Mouse (Mus musculus): ENCODE data around the gene Nyap1.

The Nyap1 gene

DNA sequence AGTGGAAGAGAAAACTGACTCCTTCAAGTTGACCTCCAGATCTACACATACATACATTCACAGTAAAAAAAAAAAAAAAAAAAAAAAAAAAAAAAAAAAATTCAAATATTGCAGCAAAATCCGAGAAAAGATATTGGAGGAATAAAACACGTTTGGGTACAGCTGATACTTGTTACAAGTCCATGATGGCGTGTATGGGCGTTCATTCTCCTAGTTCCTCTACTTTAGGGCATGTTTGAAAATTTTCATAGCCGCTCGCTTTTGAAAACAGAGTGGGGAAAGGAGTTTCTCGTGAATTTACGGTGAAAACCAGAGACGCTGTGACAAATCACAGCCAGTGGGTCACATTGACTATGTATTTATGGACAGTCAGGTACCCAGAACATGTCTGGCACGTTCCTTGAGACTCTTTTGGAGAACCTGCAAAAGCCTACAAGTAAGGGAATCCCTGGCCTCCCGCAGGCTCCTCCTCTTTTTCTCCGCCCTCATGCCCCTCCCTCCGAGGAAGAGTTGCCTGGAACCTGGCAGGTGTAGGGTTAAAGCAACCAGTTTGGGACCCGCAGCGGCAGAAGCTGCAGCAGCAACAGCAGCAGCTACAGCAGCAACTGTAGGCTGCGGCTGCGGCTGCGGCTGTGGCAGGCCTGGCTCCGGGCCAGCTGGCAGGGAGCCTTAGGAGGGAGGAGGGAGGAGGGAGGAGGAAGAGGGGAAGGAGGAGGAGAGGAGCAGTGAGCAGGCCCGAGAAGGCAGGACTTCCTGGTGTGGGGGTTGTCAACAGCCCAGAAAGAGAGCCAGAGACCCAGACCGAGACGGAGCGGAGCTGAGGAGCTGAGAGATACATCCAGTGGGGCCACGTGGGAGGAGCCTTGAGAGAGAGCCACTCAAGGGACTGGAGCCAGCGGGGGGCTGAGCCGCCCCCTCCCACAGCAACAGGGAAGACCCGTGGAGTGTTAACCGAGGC lies 4.1 kb upstream of the Nyap1 start, which contains the start of gene Tsc22d4:
Gene Tsc22d4 (plus strand): TSS at position 517 of the 958 bp plus-strand sequence.
- DNase-seq (ENCODE audit: low spot score in 2 of 2) = peak; percentile 92 to 96

DNA sequence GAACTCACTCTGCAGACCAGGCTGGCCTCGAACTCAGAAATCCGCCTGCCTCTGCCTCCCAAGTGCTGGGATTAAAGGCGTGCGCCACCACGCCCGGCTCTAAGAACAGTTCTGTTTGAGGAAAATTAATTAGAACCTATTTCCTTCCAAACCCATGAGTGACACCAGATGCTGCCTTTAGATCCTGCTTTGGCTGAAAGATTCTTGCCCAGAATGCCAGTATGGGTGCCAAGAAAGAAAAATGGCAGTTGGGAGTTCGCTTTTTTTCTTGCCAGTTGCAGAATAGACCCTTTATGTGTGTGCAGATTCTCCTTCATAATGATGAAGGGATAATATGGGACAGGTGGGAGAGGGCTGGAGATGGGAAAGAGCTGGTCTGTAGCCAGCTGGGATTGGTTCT lies 2.8 kb upstream of the Nyap1 start:
- DNase-seq (ENCODE audit: low spot score in 2 of 2) = no peak

DNA sequence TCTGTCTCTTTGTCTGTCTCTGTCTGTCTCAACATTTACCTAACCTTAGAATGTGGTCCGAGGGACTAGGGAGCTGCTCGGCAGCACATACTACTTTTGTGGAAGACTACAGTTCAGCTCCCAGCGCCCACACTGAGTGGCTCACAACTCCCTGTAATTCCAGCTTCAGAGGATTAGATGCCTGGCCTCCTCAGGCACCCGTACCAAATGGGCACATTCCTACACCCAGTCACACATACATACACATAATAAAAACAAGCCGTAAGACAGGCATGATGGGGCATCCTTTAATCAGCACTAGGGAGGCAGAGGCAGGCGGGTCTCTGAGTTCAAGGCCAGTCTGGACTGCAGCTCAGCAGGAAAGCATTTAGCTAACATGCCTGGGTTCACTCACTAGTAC lies 1.4 kb upstream of the Nyap1 start:
- DNase-seq (ENCODE audit: low spot score in 2 of 2) = no peak

DNA sequence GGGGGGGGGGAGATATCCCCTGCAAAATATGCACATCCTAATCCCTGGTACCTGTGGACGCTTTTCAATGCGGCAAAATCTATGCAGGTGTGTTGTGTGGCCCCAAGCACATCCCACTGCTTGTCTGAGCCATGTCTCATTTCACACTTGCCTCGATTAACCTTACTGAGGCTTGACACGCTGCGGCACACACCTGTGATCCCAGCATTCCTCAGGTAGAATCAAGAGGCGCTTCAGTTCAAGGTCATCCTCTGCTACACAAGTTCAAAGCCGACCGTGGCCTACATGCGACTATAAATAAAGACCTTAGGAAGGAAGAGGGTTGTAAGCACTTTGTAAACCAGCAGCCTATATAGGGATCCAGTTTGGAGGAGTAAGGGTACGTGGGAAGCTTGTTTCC lies 641 bp upstream of the Nyap1 start:
- no peak for DNase-seq (ENCODE audit: low spot score in 2 of 2)

DNA sequence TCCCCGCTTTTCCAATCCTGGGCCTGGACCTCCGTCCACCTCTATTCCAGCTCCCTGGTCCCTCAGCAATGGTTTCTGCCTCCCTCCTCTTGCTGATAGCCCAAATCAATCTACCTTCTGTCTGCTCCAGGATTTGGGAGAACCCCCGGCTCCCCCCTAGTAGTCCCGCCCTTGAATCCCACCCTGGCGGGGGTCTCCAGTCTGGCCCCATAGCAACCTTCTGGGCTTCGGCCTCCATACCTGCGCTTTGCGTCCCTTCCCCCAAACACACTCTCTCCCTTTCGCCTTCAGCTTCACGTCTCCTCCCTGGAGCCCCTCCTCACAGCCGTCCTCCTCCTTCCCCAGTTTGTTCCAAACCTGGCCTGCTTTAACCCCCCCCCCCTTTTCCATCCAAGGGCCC lies 901 bp downstream of the Nyap1 start:
- DNase-seq (ENCODE audit: low spot score in 2 of 2) = no peak

DNA sequence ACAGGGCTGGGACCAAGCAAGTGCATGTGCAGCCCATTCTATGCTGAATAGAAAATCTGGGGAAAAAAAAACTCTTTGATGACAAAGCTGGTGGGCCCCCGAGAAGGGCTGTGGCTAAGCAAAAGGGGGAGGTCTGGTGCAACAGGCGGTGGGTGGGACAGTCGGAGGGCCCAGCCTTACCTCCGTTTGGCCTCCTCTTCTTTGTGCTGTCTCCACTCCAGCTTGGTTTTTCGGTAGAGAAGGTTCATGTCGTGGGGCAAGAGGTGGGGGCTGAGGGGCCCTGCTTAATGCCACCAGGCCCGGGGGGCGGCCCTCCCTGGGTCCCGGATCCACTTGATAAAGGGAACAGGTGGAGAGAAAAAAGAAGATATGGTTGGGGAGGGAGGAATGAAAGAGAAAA lies 1.9 kb downstream of the Nyap1 start:
- DNase-seq (ENCODE audit: low spot score in 2 of 2) = no peak

DNA sequence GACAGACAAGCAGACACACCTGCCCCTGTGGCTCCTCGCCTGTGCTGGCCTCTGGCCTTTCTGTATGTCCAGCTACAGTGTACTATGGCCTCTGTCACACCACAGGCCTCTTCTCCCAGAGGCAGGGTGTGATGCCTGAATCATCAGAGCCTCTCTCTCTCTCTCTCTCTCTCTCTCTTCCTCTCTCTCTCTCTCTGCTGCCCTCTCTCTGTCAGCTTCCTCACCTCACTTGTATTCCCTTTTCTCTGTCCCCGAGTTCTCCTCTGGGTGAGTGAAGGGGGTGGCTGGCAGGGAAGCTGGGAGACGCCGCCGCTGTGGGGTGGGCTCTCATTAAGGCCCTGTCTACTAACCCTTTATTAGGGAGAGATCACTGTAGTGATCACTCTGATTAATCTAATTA lies 2.9 kb downstream of the Nyap1 start:
- DNase-seq (ENCODE audit: low spot score in 2 of 2) = peak in 1 of 2 experiments; percentile 47

DNA sequence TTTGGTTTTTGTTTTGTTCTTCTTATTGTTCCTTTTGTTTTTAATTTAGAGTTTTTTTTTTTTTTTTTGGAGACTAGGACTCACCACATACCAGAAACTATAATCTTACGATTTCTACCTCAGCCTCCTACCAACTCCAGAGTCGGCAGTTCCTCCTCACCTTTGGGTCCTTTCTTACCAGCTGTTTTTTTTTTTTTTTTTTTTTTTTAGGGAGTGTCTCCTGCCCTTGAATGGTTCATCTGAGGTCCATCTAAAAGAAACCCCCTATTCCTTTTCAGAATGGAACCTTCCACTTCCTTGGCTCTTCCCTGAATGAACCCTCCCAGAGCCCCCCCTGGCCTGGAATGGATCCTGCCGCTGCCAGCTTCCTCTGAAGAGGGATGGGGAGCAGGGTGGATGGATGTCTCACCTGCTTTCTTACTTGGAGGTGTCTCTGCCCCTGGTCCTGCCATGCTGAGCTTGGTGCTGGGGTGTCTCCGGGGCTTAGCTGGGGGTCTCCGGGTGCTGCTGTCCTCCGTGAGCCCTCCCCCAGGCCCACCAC lies 3.9 kb downstream of the Nyap1 start:
- DNase-seq (ENCODE audit: low spot score in 2 of 2) = no peak

DNA sequence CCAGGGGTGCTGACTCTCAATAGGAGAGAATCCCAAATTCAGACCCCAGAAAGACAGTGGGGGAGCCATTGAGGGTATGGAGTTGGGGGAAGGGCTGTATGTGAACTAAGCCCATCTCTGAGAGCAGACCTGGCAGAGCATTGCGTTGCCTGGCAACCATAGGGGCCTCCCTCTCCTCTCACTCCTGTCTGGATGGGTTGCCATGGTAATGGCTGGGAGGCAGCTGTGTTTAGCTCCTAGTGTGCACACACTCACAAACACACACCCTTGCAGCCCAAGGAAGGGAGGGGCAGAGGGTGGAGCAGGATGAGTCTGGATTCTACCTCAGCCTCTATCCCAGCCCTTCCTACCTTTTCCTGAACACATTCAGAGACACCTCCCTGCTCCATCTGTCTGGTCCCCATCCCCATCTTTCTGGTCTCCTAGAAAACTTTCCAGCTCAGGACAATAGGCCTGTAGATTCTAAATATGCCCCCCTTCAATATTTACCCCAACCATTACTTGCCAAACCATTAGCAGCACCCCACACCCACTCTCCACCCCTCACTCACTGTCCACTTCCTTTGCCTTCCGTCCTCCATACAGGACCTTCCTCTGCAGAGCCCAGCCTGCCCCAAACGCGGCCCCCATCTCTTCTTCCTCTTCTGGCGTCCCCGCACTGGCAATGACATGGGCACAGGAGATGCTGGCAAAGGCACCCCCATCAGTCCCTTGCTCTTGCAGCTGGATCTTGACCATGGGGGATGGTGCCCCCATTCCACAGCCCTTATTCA lies 6.9 kb downstream of the Nyap1 start:
- no peak for DNase-seq (ENCODE audit: low spot score in 2 of 2)

DNA sequence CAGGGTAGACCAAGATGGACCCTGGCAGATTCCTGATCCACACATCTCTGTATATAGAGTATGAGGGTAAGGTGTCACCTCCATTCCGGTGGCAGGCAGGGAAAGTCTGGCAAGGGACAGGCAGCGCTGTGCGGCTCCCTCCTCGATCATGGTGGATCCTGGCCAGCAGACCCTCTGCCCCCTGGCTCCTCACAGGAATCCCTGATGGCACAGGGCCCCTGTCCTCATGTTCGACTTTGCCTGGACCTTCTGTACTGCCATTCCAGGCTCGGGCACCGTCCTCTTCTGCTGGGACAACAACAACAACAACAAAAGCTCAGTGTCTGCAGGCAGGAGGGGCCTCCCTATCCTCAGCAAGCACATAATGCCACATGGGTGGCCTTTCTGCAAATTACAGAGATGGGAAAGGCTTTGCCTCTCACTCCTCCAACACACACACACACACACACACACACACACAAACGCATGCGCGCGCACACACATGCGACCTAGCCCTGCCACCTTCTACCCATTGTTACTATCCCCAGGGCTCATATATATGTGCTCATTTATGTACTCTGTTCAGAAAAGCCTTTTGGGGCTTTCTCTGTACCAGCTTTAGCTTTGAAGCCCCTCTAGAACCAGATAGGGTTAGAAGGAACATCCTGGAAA lies 7.6 kb downstream of the Nyap1 start:
- no peak for DNase-seq (ENCODE audit: low spot score in 2 of 2)

DNA sequence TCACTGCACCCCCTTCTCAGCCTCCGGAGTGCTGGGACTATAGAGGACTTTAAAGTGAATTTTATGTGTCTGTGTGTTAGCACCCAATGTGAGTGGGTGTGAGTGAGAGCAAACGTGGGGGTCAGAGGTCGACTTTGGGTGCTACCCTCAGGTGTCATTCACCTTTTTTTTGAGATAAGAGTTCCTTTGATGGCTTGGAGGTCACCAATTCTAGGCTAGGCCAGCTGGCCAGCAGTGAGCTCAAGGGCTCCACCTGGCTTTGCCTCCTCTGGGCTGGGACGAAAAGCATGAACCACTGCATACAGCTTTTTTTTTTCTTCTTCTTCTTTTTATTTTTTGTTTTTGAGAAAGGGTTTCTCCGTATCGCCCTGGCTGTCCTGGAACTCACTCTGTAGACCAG lies 14.6 kb downstream of the Nyap1 start:
- no peak for DNase-seq (ENCODE audit: low spot score in 2 of 2)

DNA sequence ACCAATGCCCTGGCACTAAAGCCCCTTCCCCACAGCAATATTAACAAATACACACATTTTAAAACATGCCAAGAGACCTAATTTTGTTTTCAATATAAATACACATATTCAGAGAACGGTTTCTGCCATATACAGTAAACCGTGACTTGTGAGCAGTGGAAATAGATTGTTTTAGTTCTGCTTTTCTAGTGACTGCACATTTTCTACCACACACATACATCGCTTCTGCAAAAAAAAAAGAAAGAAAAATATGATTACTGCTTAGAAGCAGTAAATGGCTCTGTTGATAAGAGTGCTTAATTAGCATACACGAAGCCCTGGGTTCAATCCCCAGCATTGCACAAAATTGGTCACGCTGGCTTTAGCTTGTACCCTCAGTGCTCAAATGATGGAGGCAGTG lies 17.6 kb downstream of the Nyap1 start:
- no peak for DNase-seq (ENCODE audit: low spot score in 2 of 2)

DNA sequence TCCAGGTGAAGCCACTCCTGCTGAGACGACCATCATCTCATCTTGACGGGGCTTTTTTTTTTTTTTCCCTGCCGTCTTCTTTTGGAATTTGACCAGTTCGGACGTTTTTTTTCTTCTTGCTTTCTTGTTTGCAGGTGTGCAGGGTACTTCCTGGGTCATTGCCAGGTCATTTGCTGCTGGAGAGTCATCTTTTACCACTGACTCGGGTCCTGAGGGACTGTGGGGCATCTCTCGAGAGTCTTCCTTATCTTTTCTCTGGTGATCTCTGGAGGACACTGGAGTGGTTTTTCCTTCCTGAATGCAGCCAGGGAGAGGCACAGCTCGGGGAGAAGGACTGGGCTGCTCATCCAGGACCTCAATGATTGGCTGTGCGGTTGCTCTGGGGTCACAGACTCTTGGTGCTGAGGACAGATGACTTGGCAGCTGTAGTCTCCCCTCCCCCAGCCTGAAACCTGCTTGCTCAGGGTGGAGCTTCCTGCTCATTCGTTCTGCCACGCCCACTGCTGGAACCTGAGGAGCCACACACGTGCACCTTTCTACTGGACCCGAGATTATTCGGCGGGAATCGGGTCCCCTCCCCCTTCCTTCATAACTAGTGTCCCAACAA lies 20.7 kb downstream of the Nyap1 start:
- peak; percentile 67 to 73 for DNase-seq (ENCODE audit: low spot score in 2 of 2)

DNA sequence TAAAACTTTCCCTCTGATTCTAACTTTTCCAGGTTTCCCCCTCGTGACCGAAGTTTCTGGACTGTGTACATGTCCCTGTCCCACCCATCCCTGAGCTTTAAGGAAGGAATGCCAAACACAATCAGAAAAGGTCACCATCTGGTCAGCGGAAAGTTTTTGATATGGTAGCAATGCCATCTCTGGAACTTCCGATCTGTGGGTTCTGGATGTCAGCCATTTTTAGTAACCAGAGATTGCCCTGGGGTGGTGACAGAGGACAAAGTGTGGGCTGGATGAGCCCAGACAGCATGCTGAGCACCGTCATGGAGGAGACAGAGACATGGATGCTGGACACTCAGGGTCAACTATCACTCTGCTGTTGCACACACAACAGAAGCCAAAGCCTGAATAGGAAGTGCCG lies 22.3 kb downstream of the Nyap1 start:
- DNase-seq (ENCODE audit: low spot score in 2 of 2) = no peak

DNA sequence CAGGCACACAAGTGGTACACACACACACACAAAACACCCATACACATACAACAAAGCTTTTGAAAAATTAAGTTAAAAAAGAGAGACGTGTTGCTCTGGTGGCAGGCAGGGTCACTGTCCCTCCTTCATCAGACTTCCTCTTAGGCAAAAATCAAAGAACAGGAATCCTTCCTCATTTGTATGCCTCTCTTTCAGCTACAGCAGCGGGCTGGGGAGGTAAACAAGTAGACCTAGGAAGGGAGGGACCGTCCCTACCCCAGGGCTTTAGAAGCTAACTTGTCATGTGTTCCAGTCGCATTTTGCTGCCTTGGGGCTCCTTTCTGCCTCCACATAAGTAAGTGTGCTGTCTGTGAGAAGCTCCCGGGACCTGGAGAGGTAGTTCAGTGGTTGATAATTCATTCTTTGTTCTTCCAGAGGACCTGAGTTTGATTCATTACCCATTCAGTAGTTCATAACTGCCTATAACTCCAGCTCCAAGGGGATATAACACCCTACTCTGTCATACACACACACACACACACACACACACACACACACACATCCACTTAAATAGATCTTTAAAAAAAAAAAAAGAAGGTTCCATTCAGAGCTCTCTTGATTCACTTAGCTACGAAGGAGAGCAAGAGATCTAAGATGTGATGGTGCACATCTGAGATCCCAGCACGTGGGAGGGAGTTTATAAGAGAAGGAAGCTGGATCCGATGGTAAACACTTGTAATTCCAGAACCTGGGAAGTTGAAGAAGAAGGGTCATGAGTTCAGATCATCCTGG lies 23.2 kb downstream of the Nyap1 start:
- DNase-seq (ENCODE audit: low spot score in 2 of 2) = no peak

DNA sequence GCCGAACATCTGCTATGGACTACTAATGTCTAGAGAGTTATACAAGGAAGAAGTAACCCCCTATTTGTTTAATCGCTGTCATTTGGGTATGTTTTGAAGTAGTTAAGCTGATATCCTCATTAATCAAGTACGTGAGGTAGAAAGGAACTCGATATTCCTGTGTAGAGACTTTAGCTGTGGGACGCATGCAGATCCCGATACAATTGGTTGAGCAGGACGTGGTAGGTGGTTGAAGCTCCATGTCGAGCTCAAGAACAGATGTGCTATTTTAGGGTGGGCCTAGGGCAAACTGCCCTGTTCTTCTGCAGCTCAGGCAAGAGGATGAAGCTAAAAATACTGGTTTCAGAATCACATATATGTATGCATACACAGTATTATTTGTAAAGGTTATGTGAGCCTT lies 25.7 kb downstream of the Nyap1 start:
- no peak for DNase-seq (ENCODE audit: low spot score in 2 of 2)

DNA sequence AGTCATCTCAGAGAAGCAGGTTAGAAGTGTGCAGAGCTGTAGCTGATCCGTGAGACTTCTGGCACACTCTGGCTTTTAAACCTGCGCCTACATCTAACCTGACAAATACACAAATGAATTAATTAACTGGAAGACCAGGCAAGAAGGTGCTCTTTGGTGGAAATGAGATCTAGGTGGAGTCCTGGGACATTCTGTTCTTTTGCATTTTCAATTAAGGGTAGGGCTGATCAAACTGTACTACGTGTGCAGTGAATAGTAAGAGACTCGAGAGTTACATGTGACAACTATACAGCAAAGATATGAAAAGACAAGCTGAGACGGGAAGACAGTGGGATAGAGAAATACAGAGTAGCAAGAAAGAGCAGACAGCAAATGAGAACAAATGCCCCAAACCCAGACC lies 28.0 kb downstream of the Nyap1 start:
- no peak for DNase-seq (ENCODE audit: low spot score in 2 of 2)

DNA sequence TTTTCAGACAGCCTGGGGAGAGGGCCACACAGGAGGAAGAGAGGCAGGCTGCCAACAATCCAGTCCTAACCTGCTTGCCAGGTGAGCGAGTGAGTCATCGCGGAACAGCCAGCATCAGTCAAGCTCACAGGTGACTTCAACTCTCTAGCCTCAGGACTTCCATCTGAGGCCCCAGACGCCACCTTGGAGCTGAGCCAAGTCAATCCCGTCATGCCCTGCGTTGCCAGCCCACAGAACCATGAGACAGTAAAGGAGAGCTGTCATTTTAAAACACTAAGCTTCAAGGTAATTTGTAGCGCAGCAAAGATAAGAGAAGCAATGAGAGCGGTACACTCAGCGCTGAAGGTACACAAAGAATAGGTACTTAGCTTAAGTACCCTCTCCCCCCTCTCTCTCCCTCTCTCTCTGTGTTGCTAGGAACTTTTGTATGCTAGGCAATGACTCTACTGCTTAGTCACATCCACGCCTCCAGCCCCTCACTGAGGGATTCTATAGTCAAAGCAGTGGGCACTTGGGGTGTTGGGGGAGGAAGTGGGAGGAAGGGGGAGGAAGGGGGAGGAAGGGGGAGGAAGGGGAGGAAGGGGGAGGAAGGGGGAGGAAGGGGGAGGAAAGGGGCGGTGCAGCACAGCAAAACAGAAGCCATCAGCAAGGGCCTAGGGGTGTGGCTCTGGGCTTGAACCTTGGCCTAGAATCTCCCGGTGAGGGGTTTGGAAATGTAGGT lies 34.3 kb downstream of the Nyap1 start:
- DNase-seq (ENCODE audit: low spot score in 2 of 2) = peak; percentile 73 to 79

DNA sequence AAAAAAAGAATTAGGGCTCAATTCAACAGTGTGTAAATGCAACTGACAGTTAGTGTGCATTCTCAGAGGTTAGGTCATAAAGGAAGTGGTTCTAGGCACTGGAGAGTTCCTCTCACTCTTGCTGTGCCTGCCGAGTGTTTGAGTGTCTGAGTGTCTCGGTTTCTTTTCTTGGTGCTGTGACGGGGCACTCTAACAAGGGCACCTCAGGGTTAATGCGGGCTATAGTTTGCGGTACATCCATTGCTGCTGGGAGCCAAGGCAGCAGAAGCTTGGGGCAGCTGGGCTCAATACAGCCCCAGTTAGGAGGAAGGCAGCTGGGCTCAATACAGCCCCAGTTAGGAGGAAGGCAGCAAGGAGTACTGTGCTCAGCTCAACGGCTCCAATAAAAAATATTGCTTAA lies 36.2 kb downstream of the Nyap1 start:
- DNase-seq (ENCODE audit: low spot score in 2 of 2) = peak; percentile 59

DNA sequence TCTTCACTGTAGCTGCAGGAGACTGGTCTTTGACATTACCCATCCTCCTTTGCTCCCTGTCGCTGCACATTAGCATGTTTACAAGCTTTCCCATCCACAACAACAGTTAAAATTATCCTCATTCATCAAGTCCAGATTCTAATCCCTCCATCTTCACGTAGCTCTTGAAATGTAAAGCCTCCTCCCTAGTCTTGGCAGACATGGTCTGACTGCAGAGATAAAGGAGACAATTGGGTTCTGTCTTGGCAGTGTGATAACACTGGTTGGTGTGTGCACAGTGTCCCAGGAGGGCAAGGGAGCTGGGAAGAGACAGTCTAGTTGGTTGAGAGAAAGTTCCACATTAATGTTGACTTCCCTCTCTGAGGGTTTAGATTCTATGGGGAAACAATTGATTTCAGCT lies 41.6 kb downstream of the Nyap1 start:
- no peak for DNase-seq (ENCODE audit: low spot score in 2 of 2)
